Mouse (Mus musculus) erythroblast, embryonic 14.5 days (primary cell): ENCODE data around the gene Trpc5.

ENCODE experiments used
- GATA1 ChIP-seq: IDR thresholded peaks from 2 replicates; pipeline ENCODE4 v1.6.1; 2012; ENCODE audit warnings: low read length, inconsistent platforms, mixed read lengths
- TAL1 ChIP-seq: IDR thresholded peaks from 3 replicates; pipeline ENCODE4 v1.6.1; 2012; ENCODE audit warnings: low read length, inconsistent platforms, mixed read lengths

- TF ChIP-seq GATA1 (no peak), TAL1 (no peak)
Observed at GRCm38 (mm10) chrX:144687742-144688141, 238 bp downstream of the Trpc5 start.
